Mouse (Mus musculus) ES-Bruce4 (cell line): Measurements from ENCODE around the gene Slc35d3. TPM values are rescaled to one million over a fixed set of nuclear protein-coding genes. Genes with fewer than 3 reads are reported as not detected.

ENCODE experiments used
- H3K27ac ChIP-seq: 2 replicates; pipeline ENCODE4 v1.5.1; 2012; ENCODE audit warnings: low read length, inconsistent platforms; ENCODE audit not compliant: insufficient read depth
- H3K27me3 ChIP-seq: 2 replicates; pipeline ENCODE4 v1.6.1; 2012; ENCODE audit warnings: mild to moderate bottlenecking, low read length, inconsistent platforms; ENCODE audit not compliant: control insufficient read depth, poor library complexity, insufficient read depth, severe bottlenecking
- H3K36me3 ChIP-seq: 2 replicates; pipeline ENCODE4 v1.6.1; 2012; ENCODE audit warnings: inconsistent platforms, mild to moderate bottlenecking, low read length, moderate library complexity; ENCODE audit not compliant: control insufficient read depth, poor library complexity, insufficient read depth, severe bottlenecking
- H3K4me1 ChIP-seq: one replicate; pipeline ENCODE4 v1.8.1; 2011; ENCODE audit warnings: low read length; ENCODE audit not compliant: control insufficient read depth, insufficient read depth
- H3K4me3 ChIP-seq: 2 replicates; pipeline ENCODE4 v1.5.1; 2011; ENCODE audit warnings: low read depth, mild to moderate bottlenecking, low read length
- H3K9ac ChIP-seq: 2 replicates; pipeline ENCODE4 v1.6.1; 2012; ENCODE audit warnings: low read depth, mild to moderate bottlenecking, inconsistent platforms; ENCODE audit not compliant: poor library complexity, severe bottlenecking
- H3K9me3 ChIP-seq: replicated peaks from 2 replicates; pipeline ENCODE4 v1.6.1; 2012; ENCODE audit warnings: mild to moderate bottlenecking, low read length, inconsistent platforms; ENCODE audit not compliant: control insufficient read depth, poor library complexity, insufficient read depth, severe bottlenecking
- CTCF ChIP-seq: IDR thresholded peaks from one replicate; pipeline ENCODE4 v1.8.1; 2011; ENCODE audit warnings: low read depth, low read length
- EP300 ChIP-seq: IDR thresholded peaks from 2 replicates; pipeline ENCODE4 v1.6.1; 2011; ENCODE audit warnings: low read depth, low read length; ENCODE audit not compliant: insufficient read depth
- POLR2A ChIP-seq: IDR thresholded peaks from one replicate; pipeline ENCODE4 v1.8.1; 2011; ENCODE audit warnings: low read length; ENCODE audit not compliant: insufficient read depth
- polyA plus RNA-seq: library from polyadenylated mRNA; stranded (reverse); fragments of >200 nt; gene quantifications from 2 replicates; pipeline ENCODE4 v1.2.4, GENCODE M21; 2011; ENCODE audit warnings: low read depth; ENCODE audit not compliant: missing spikeins, insufficient read depth, insufficient read length

Slc35d3 gene
- polyA plus RNA-seq, 1 experiment = not detected

DNA sequence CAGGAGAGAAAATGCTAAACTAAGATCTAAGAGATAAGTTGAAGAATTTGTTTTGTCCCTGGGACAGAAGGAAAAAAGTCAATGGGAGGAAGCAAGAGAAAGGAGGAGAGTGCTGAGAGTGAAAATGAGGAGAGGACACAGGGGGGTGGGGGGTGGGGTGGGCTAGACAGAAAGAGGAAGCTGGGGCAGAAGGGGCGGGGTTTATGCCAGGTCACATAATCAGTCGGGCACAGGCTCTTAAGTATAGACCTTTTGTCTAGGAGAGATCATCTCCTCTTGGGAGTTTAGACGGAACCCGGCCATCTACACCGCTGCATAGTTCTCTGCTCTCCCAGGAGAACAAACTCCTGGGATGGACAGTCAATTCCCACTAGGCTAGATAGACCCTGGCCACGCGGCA lies 48.3 kb downstream of the Slc35d3 start:
- Histone ChIP-seq H3K4me3 (no peak overlapping the region), H3K36me3 (no peaks in the 10 kb centered on the region), H3K9ac (no peak overlapping the region), H3K4me1 (no peaks in the 10 kb centered on the region), H3K9me3 (no peaks in the 10 kb centered on the region), H3K27me3 (no peaks in the 10 kb centered on the region), H3K27ac (no peak overlapping the region)
- no peak for TF ChIP-seq CTCF
- TF ChIP-seq POLR2A = no peak
- TF ChIP-seq EP300 = no peak

Other genes starting within 250 kb of the Slc35d3 start
- gene Il22ra2, start 229.5 kb downstream of the Slc35d3 start, polyA plus RNA-seq = not detected in 2 replicates
- gene Il20ra, start 138.9 kb downstream of the Slc35d3 start, polyA plus RNA-seq = not detected in 2 replicates
- 32.4 and 36.7 TPM in 2 replicates for gene Pex7, start 56.2 kb upstream of the Slc35d3 start, polyA plus RNA-seq
- 9.7 and 10.7 TPM in 2 replicates for gene Map3k5, start 83.0 kb upstream of the Slc35d3 start, polyA plus RNA-seq